Mouse (Mus musculus): ENCODE measurements at regions not wholly inside any gene's neighbourhood (a gene's known extent, or its start where the extent isn't known, plus 50 kb on each side); places are given as distances from the start of the nearest gene placed in this dataset.

- no peak for DNase-seq
Measured at GRCm38 (mm10) chr15:63364473-63364872, 480.5 kb downstream of the Gsdmc2 start.

DNA sequence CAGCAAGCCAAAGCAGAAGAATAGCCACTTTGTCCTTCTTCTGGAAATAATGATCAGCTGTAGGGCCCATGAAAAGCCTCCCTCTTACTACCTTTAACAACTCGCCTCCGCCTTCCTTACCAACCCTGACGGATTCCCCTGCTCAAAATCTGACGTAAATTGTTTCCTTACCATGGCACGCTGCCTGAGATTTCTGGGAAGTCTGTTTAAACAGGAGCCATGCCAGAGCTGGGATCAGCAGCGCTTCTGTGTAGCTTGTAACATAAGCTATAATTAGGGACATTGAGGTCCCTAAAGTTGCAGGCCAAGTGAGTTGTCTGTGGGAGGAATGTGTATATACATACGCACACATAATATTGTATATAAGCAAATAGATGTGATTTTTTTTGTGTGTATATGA is 484.6 kb downstream of the Gsdmc2 start:
- DNase-seq: no peak

GRCm38 (mm10) chr15:63341730-63342129 is 503.2 kb downstream of the Gsdmc2 start:
- no peak for DNase-seq

GRCm38 (mm10) chr15:63340322-63341060 is 504.5 kb downstream of the Gsdmc2 start:
- no peak for DNase-seq

- DNase-seq: no peak
Measured at GRCm38 (mm10) chr15:63319666-63320065, 525.3 kb downstream of the Gsdmc2 start.

DNA sequence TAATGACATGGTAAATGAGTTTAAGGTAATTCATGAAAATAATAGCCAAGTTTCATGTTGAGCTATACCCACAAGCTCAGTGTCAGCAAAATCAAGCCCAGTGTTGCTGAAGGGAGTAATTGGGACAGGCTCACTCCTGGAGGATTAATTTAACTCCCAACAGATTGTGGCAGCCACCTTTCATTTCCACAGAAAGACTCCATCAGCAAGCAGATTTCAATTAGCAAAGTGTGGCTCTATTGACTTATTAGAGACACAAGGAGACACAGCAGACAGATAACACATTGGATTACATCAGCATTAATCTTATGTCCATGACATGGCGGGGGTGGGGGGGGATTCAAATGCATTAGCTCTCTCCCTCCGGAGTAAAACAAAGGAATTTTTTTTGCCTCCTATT is 534.6 kb downstream of the Gsdmc2 start:
- no peak for DNase-seq

- DNase-seq: no peak
Measured at GRCm38 (mm10) chr15:63299311-63299710, 545.7 kb downstream of the Gsdmc2 start.

DNA sequence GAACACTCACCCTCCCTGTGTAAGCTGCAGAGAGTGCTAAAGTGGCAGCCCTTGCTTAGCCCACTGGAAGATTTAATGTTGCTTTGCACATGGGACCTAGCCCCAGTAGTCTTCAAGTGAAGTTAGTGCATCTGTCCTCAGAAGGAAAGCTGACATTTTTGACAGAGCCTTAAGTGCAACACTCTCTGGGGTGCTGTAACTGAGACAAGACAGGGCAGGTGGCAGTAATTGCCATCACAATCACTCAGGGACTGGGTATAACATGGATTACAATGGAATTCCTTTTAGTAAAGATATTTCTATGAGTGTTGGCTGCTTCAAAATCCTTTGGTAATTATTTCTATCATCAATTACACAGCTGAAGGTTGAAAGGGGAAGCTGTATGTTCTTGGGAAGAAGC is 556.4 kb downstream of the Gsdmc2 start:
- no peak for DNase-seq

DNA sequence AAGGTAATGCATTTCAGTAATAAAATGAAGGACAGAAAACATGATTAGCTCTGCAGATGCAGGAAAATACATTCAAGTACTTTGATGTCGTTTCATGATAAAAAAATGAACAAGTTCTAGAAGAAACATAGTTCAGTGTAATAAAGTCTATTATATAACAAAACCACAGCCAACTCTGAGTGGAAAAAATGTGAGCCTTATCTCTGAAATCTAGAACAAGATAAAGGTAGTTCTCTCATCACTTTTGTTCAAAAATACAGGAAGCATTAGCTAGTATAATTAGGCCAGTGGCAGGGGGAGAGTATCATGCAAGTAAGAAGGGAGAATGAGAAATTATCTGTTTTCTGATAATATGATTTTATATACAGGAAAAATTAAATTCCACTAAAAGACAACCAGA is 559.0 kb downstream of the Gsdmc2 start:
- no peak for DNase-seq

DNA sequence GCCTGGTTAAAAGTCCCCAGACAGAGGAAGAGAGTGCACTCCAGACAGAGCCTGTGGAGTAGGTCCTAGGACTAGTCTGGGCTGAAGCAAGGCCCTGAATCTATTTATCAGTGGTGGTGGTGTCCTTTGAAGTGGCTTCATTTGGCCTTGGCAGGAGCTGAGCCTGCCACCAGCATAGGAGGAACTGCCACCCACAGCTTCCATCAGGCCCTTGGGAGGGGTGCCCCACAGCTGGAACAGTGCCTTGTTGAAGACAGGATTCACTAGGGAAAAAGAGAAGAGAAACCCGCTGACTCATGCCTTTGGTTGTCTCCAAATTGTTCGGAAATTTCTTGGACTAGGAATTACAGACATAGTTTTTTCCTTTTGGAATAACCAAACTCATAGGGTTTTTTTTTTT is 574.6 kb downstream of the Gsdmc2 start:
- DNase-seq: no peak

- no peak for DNase-seq
Measured at GRCm38 (mm10) chr15:63265845-63266244, 579.1 kb downstream of the Gsdmc2 start.

- DNase-seq: no peak
Measured at GRCm38 (mm10) chr15:63255736-63256135, 589.2 kb downstream of the Gsdmc2 start.

DNA sequence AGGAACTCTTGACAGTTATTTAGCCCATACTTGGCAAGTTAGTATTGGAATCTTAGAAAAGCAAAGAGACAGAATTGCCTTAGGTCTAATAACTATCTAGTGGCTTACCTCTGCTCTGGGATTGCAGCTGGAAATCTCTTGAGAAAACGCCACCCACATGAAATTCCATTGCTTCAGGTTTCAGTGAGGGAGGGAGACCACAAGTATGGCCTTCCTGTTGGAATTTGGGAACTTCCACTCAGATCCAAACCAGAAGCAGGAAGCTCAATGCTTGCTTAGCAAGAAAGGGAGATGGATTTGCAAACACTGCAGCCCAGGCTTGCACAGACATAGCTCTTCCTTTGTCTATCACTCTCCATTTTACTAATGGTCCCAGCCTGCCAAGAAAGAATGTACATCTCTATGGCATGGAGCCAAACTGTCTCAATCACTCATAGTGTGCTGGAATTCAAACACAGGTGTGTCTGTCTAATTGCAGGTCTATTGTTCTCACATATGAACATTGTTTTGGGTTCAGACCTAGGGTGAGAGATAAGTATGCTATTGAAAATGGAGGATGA is 592.1 kb downstream of the Gsdmc2 start:
- DNase-seq: no peak

- no peak for DNase-seq
Measured at GRCm38 (mm10) chr15:63238601-63239000, 606.4 kb downstream of the Gsdmc2 start.

- no peak for DNase-seq
Measured at GRCm38 (mm10) chr15:63218393-63219060, 626.5 kb downstream of the Gsdmc2 start.

DNA sequence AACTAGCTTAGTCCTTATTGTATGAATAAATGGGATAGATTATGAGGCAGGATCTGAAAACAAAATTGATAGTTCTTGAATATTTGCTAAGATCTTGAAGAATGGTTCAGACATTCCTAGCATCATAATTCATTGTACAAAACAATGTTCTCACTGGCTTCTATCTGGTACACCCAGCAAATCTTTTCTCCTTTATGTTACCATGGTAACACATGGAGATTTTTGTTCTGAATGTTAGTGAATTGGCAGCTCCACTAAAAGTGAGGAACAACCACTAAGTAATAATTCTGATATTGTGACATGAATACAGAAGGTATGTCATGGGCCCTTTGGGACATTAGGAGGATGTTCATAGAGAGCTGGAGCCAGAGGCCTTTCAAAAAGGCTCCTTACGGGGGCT is 639.8 kb downstream of the Gsdmc2 start:
- DNase-seq: no peak

- DNase-seq: no peak
Measured at GRCm38 (mm10) chr15:63195031-63195430, 649.9 kb downstream of the Gsdmc2 start.

- DNase-seq: no peak
Measured at GRCm38 (mm10) chr15:63194492-63194797, 650.5 kb downstream of the Gsdmc2 start.

DNA sequence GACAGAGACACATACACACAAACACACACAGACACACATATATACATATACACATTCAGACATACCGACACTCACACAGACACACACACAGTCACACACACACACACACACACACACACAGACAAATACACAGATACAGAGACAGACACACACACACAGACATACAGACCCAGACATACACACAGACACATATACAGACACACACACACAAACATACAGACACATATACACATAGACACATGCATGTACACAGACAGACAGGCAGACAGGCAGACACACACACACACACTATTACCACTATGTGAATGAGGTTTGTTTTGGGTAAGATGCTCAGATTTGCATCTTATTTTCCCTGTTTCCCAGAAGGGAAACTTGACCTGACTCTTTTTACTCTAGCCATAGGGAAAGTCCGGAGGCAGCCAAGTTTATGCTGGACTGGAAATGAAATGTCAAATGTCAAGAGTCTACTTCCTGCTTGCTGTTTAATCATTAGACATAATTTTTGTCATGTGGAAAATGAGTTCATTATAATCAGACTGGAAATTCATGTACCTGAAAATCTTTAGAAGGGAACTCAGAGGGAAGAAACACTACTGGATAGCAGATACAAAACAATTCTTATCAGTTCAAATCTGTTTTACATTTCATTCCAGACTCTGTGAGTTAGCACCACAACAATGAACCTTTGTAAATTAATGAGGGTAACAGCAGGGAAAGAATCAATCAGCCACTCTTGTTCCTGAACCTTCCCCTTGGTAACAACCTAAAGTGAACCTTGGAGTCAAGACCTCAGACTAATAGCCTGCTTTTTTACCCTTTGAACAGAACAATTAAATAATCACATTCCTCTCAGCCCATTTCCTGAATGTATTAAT is 651.1 kb downstream of the Gsdmc2 start:
- no peak for DNase-seq

DNA sequence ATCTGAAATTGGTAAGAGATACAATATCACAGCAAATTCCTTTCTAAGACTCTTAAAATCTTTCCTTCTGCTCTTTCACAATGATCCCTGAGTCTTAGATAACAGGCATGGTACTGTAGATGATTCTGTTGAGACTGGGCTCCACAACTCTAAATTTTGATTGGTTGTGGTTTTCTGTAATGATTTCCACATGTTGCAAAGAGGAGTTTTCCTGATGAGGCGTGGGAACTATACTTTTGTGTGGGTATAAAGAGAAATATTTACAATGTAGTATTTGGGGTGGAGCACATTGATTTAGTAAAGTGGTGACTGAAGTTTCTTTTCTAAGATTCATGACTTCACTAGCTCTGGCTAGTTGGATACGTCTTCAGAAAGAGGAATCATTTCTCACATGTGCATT is 653.2 kb downstream of the Gsdmc2 start:
- DNase-seq: no peak

- no peak for DNase-seq
Measured at GRCm38 (mm10) chr15:63190086-63190485, 654.9 kb downstream of the Gsdmc2 start.

DNA sequence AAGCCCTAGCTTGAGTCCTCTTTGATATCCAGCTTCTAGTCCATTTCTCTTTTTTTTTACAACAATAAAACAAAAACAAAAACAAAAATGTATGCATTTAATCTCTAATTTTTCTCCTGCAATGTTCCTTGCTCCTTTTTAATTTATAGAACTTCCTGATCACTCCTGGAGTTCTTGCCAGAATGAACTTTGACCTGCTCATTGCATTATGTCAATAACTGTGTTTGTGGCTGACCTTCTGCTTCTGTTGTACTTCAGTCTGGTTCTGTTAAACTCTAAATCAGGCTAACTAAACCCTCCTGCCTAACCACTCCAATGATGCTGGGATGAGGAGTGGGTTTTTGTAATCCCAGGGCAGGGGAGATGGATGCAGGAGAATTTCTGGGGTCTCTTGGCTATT is 674.0 kb downstream of the Gsdmc2 start:
- DNase-seq: no peak

DNA sequence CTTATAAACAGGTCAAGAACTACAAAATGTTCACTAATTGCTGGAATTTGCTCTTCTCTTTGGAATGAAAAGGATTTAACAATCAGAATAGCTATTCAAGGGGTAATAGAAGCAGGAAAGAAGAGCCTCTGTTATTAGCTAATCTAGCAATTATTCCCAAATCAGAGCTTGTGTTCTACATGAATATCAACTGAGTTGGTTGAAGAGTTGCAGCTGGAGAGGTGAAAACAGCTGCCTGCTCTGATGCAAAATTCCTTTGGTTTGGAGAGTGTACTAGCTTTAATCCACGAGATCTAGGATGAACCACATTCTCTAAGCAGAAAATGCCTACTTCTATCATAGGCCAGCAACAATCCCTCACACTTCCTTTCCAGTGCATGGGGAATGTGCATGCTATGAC is 674.8 kb downstream of the Gsdmc2 start:
- no peak for DNase-seq

GRCm38 (mm10) chr15:63166411-63166810 is 678.6 kb downstream of the Gsdmc2 start:
- no peak for DNase-seq

All from cerebellum, adult 9-11 months (tissue).